Mouse (Mus musculus) cerebellum, adult 2 months (tissue): Measurements from ENCODE around the gene Gm49510. TPM values are rescaled to one million over a fixed set of nuclear protein-coding genes. Genes with fewer than 3 reads are reported as not detected.
A peak's percentile ranks its signal among the peaks of the same experiment; 100 is the strongest.

Experiments used
- DNase-seq, 2 experiments: peaks; one replicate each; pipeline ENCODE4 v3.0.0; 2021
- H3K27ac ChIP-seq: fragments of 200-500 bp; 2 replicates; pipeline ENCODE4 v1.5.1; 2012; ENCODE audit warnings: low read length, control low read depth, inconsistent platforms; ENCODE audit not compliant: insufficient read depth
- H3K27me3 ChIP-seq: fragments of 200-500 bp; 2 replicates; pipeline ENCODE4 v1.6.1; 2012; ENCODE audit warnings: inconsistent platforms, mild to moderate bottlenecking, low read length, moderate library complexity; ENCODE audit not compliant: control insufficient read depth, insufficient read depth
- H3K4me1 ChIP-seq: fragments of 200-500 bp; 2 replicates; pipeline ENCODE4 v1.6.1; 2011; ENCODE audit warnings: low read length; ENCODE audit not compliant: control insufficient read depth, insufficient read depth
- H3K4me3 ChIP-seq: fragments of 200-500 bp; replicated peaks from 2 replicates; pipeline ENCODE3; 2011; ENCODE audit warnings: mild to moderate bottlenecking, low read depth, low read length, control low read depth; ENCODE audit not compliant: insufficient read depth
- CTCF ChIP-seq: fragments of 200-500 bp; IDR thresholded peaks from 2 replicates; pipeline ENCODE4 v1.5.1; 2011; ENCODE audit warnings: low read depth, mild to moderate bottlenecking, control low read depth, low read length, moderate library complexity, borderline replicate concordance; ENCODE audit not compliant: insufficient read depth
- POLR2A ChIP-seq: fragments of 200-500 bp; IDR thresholded peaks from 2 replicates; pipeline ENCODE4 v1.6.1; 2011; ENCODE audit warnings: low read length, control low read depth, borderline replicate concordance; ENCODE audit not compliant: insufficient read depth
- WGBS: fragments of 180-500 bp; shearing (Covaris S2); methylation state at CpG from one replicate; pipeline ENCODE4 v1.1.7; 2018; 5-methylcytosine and 5-hydroxymethylcytosine counted together
- polyA plus RNA-seq: library from polyadenylated mRNA; depleted of rRNA; stranded (reverse); fragments of >200 nt; gene quantifications from 2 replicates; pipeline ENCODE4 v1.2.3, GENCODE M21; 2012; rRNA removed

The Gm49510 gene
- 0.10 TPM in 2 replicates for polyA plus RNA-seq

GRCm38 (mm10) chr15:78899409-78899739, at the start of gene Gm49510:
Gene Gm49510, plus strand, starts transcription at chr15:78899667.
- Histone ChIP-seq H3K27ac (no peak within 1 kb of the TSS), H3K27me3 (no peaks in the 10 kb centered on the region), H3K4me3 (peak within 1 kb of the TSS; percentile 69), H3K4me1 (no peaks in the 10 kb centered on the region; the same call in none of the 2 replicates)
- TF ChIP-seq POLR2A (no peak), CTCF (no peak)
- 12% methylated on average over 19 of the region's 20 CpGs for WGBS
- DNase-seq: no peak

DNA sequence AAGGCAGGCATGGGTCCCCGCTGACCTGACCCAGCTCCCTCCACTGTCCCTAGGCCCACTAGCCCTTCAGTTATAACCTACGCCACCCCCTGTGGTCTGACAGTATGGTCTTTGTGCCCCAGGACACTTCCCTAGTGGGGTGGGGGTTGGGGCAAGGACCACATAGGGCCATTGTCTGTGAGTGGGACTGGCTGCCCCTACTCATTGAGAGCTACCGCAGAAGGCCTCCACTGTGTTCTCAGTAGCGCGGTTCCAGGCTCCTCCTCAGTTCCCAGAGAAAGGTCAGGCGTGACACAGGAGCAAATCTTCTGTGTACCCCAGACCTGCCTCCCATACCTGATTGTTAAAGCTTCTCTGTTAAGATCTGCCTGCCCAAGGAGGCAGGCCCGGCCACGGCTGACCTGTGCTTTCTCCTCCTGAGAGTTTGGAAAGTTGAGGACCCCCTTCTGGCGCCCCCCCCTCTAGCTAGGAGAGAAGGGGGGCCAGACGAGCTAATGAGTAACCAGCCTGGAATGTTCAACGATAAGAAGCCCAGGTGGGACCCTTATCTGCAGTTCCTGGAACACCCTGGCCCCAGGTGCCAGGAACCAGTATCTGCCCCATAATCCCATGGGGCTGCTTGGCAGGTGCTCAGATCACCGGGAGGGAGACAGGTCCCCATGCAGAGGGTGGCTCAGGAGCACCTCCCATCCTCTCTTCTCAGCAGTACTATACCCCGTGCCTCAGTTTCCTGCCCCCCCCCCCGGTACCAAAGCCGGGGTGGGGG, 49.2 kb upstream of the Gm49510 start:
- H3K4me3 ChIP-seq: no peak overlapping the region
- no peak overlapping the region; the same call in 1 of the 2 replicates for H3K27ac ChIP-seq
- no peaks in the 10 kb centered on the region for H3K4me1 ChIP-seq
- TF ChIP-seq CTCF (no peak), POLR2A (no peak)
- peak in 1 of 2 experiments; percentile 37 for DNase-seq
- WGBS: 78% methylated on average over 15 of the region's 15 CpGs
- no peaks in the 10 kb centered on the region for H3K27me3 ChIP-seq

- Histone ChIP-seq H3K27me3 (no peaks in the 10 kb centered on the region), H3K27ac (no peak overlapping the region), H3K4me1 (no peaks in the 10 kb centered on the region), H3K4me3 (no peak overlapping the region)
- no peak for DNase-seq
- no peak for TF ChIP-seq POLR2A
- TF ChIP-seq CTCF: no peak
- 86% methylated on average over 6 of the region's 6 CpGs for WGBS
Observed at GRCm38 (mm10) chr15:78850944-78851343, 48.5 kb upstream of the Gm49510 start.

- H3K4me1 ChIP-seq: no peaks in the 10 kb centered on the region
- no peak for TF ChIP-seq POLR2A
- TF ChIP-seq CTCF: peak; percentile 91
- no peak overlapping the region for H3K4me3 ChIP-seq
- DNase-seq: peak; percentile 87 to 92
- 18% methylated on average over 13 of the region's 13 CpGs for WGBS
- H3K27ac ChIP-seq: no peak overlapping the region
- no peaks in the 10 kb centered on the region for H3K27me3 ChIP-seq
Observed at GRCm38 (mm10) chr15:78851505-78852153, 47.8 kb upstream of the Gm49510 start.

DNA sequence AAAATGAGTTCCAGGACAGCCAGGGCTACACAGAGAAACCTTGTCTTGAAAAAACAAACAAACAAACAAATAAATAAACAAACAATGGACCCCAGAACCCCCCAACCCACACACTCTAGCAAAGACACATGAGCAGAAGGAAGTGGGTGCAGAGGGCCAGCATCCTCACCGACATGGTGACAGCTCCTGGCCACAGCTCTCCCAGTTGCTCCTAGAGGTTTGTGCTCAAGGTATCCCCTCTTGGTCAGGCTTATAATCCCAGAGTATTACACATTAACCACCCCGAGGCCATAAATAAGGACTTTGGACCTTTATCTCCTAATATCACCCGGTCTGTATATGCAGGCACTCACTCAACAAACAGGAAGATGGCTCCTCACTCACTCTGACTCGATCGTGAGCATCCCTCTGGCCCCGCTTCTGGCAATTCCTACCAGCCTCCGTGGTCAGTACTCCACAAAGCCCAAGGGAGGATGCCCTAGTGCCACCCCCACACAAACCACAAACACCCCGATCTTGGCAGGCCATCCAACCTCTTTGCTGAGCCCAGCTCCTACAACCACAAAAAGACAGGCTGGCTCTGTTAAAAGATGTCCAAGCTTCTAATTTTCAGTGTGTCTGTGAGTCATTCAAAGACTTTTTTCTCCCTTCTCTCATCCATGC, 44.0 kb upstream of the Gm49510 start, which contains the start of gene Lgals2:
Lgals2 (minus strand) TSS at position 227 of the 663 bp plus-strand sequence.
- H3K4me1 ChIP-seq: peaks cover 19% of the 10 kb centered on the region
- DNase-seq: no peak
- WGBS: 68% methylated on average over 8 of the region's 8 CpGs
- no peaks in the 10 kb centered on the region for H3K27me3 ChIP-seq
- H3K27ac ChIP-seq: no peak within 1 kb of the TSS
- no peak within 1 kb of the TSS for H3K4me3 ChIP-seq
- no peak for TF ChIP-seq POLR2A
- no peak for TF ChIP-seq CTCF

DNA sequence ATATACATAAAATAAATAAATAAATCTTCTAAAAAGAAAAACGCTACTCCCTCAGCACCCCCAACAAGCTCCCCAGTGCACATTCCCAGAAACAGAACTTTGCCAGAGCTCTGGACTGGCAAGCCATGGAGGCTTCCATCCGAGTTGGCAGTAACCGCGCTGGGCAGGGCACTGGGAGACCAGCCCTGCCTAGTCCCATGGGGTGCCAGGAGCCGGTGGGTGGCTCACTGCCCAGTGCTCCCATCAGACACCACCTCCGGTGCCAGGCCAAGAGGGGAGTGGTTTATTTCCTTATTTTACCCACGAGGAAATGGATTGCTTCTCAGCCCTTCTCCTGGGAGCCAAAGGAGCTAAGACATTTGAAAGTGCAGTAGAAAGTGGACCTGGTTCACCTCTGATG, 42.5 kb upstream of the Gm49510 start:
- DNase-seq: peak; percentile 60 to 73
- H3K4me1 ChIP-seq: peaks cover 19% of the 10 kb centered on the region
- 10% methylated on average over 7 of the region's 7 CpGs for WGBS
- no peaks in the 10 kb centered on the region for H3K27me3 ChIP-seq
- TF ChIP-seq POLR2A: no peak
- no peak for TF ChIP-seq CTCF
- H3K27ac ChIP-seq: no peak overlapping the region
- no peak overlapping the region for H3K4me3 ChIP-seq

- TF ChIP-seq CTCF: peak; percentile 26; the same call in 1 of the 2 replicates
- no peak for TF ChIP-seq POLR2A
- 25% methylated on average over 4 of the region's 4 CpGs for WGBS
- H3K27me3 ChIP-seq: no peaks in the 10 kb centered on the region
- peak; percentile 70 to 86 for DNase-seq
- H3K4me1 ChIP-seq: peaks cover 19% of the 10 kb centered on the region
- H3K27ac ChIP-seq: peak overlapping the region; percentile 58; the same call in 1 of the 2 replicates
- H3K4me3 ChIP-seq: no peak overlapping the region
Observed at GRCm38 (mm10) chr15:78859311-78859710, 40.2 kb upstream of the Gm49510 start.

DNA sequence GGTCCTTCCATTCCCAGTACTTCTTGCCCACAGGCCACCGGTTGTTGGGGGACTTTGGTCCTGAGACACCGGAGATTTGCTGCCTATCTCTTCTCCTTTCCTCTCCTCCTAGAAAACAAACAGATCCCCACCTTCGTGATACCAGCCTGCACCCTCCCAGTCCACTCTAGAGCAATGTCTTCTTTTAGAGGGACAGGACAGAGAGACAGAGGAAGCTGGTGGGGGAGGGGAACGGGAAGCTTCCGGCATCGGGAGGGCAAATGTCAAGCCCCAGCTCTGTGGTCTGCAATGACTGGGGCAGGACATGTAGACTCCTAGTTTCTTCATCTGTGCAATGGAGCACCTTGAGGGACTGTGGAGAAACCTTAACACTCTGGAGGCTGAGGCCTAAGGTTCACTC, 39.8 kb upstream of the Gm49510 start:
- WGBS: 84% methylated on average over 6 of the region's 6 CpGs
- no peak for DNase-seq
- Histone ChIP-seq H3K27ac (peak overlapping the region; percentile 58; the same call in 1 of the 2 replicates), H3K4me3 (no peak overlapping the region), H3K4me1 (peaks cover 19% of the 10 kb centered on the region), H3K27me3 (no peaks in the 10 kb centered on the region)
- no peak for TF ChIP-seq POLR2A
- no peak for TF ChIP-seq CTCF
